In the genomic region with DNA sequence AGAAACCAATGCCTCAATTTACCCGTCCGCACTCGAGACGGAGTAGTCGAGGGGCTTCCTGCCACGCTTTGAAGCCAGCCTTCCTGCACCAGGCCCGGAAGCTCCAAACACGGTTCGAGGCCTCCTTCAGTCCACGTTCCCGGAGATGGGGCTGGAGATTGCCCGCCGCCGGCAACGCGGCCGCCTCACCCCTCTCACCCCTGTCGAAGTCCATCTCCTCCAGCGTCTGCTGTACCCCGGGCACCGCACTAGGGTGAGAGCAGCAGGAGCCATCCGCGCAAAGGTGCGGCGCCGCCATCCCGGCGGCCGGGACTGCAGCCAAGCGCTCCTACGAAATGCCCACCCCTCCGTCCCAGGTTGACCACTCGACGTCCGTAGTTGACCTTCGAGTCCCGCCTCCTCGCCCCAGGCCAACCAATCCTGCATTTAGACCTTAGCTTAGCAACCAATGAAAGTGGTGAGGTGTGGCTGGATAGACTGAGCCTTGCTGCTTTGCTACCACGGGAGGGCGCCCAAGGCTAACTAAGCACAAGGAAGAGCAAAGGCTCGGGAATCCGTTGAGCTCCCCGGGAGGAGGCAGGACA, we compare ENCODE assay signal across 7 mouse cellular contexts. TPM values are rescaled to one million over a fixed set of nuclear protein-coding genes. Genes with fewer than 3 reads are reported as not detected.
DNase-seq lines count a peak whose midpoint lies in the region; ATAC-seq lines count a peak whose summit lies in the region.

A gene (minus strand): TSS at position 558 of the 584 bp plus-strand sequence.

- intact Hi-C loops in gastrocnemius, postnatal 36 days (cut with DNase I): loop anchor here (1.0 kb wide), 2 partner anchors 88 to 137 kb away; no protein-coding TSS in a partner anchor
- intact Hi-C loops in left cerebral cortex, postnatal 25 days (cut with DNase I): loop anchor here (1.0 kb wide), 3 partner anchors 88 to 137 kb away; no protein-coding TSS in a partner anchor

- under 1% methylated on average over 43 of the region's 43 CpGs for WGBS in intestine, embryonic 15.5 days
- under 1% methylated on average over 43 of the region's 43 CpGs for WGBS in midbrain, embryonic 10.5 days

- H3K27me3 ChIP-seq in intestine, embryonic 15.5 days (replicated peaks): no peaks in the 10 kb centered on the region
- H3K27me3 ChIP-seq in midbrain, embryonic 10.5 days (ENCODE audit: low read depth, poor library complexity, severe bottlenecking): no peaks in the 10 kb centered on the region

- peak within 1 kb of the TSS; percentile 75 for H3K27ac ChIP-seq in intestine, embryonic 15.5 days
- H3K27ac ChIP-seq in midbrain, embryonic 10.5 days (replicated peaks): peak within 1 kb of the TSS; percentile 84

- peak within 1 kb of the TSS; percentile 80 for H3K9ac ChIP-seq in intestine, embryonic 15.5 days

- H3K4me1 ChIP-seq in intestine, embryonic 15.5 days (replicated peaks): peaks cover 22% of the 10 kb centered on the region
- peaks cover 44% of the 10 kb centered on the region for H3K4me1 ChIP-seq in midbrain, embryonic 10.5 days

- no peaks in the 10 kb centered on the region for H3K9me3 ChIP-seq in intestine, embryonic 15.5 days
- no peaks in the 10 kb centered on the region for H3K9me3 ChIP-seq in midbrain, embryonic 10.5 days (replicated peaks)

- ATAC-seq in intestine, embryonic 15.5 days: peak; percentile 99

- DNase-seq in adrenal gland, adult 2 months: peak; percentile 98
- DNase-seq in embryo, embryonic 11.5 days (ENCODE audit: low read depth, low spot score): peak; percentile 97
- peak; percentile 95 to 98 for DNase-seq in gastrocnemius, postnatal 36 days
- peak; percentile 97 to 99 for DNase-seq in left cerebral cortex, postnatal 25 days (ENCODE audit: low spot score in 2 of 2)
- DNase-seq in midbrain, embryonic 10.5 days (ENCODE audit: low spot score): peak; percentile 98
- peak; percentile 96 for DNase-seq in right cerebral cortex, postnatal 4 days

- peak within 1 kb of the TSS; percentile 84 for H3K4me2 ChIP-seq in intestine, embryonic 15.5 days (replicated peaks)

- peak within 1 kb of the TSS; percentile 79 for H3K4me3 ChIP-seq in intestine, embryonic 15.5 days (replicated peaks)
- peak within 1 kb of the TSS; percentile 61 for H3K4me3 ChIP-seq in midbrain, embryonic 10.5 days

- H3K36me3 ChIP-seq in intestine, embryonic 15.5 days: peaks cover 33% of the 10 kb centered on the region
- H3K36me3 ChIP-seq in midbrain, embryonic 10.5 days: peaks cover 47% of the 10 kb centered on the region

RNA-seq across cellular contexts. Expression of the gene that starts here (rescaled TPM):
- total RNA-seq in adrenal gland, adult 2 months (2021): 10 to 100 TPM; 11.1 to 14.5 TPM
- 24.4 and 41.9 TPM in 2 replicates for polyA plus RNA-seq in adrenal gland, adult 2 months (2012; rRNA removed)
- total RNA-seq in gastrocnemius, postnatal 36 days (2021): 1 to 10 TPM; 7.8 to 8.5 TPM
- polyA plus RNA-seq in intestine, embryonic 15.5 days (2015; fragmentation: Nextera tagmentation; extraction: Ambion mirVana): 21.2 and 23.8 TPM in 2 replicates
- total RNA-seq in left cerebral cortex, postnatal 25 days (2021): 10 to 100 TPM; 11.1 to 13.0 TPM
- polyA plus RNA-seq in midbrain, embryonic 10.5 days (2016; fragmentation: Nextera tagmentation; extraction: Ambion mirVana): 17.8 and 21.2 TPM in 2 replicates

Comparison
In these comparisons a context has a peak if more than half of its experiments do, and no peak if none do; other contexts are left out.
1. Peak in every context shown above with its lines: DNase-seq, ATAC-seq, H3K4me3 ChIP-seq and H3K27ac ChIP-seq.